Mouse (Mus musculus) heart, adult 2 months (tissue): ENCODE results near the gene Smad6.

Source experiments
- CTCF ChIP-seq: fragments of 200-600 bp; IDR thresholded peaks from 2 replicates; pipeline ENCODE4 v1.8.1; 2022; ENCODE audit warnings: antibody characterized with exemption, mild to moderate bottlenecking, moderate library complexity
- EP300 ChIP-seq: fragments of 200-500 bp; IDR thresholded peaks from 2 replicates; pipeline ENCODE4 v1.6.1; 2011; ENCODE audit warnings: low read depth, low read length, control low read depth; ENCODE audit not compliant: insufficient read depth
- POLR2A ChIP-seq: fragments of 200-500 bp; IDR thresholded peaks from 2 replicates; pipeline ENCODE4 v1.6.1; 2011; ENCODE audit warnings: mild to moderate bottlenecking, low read depth, low read length, control low read depth; ENCODE audit not compliant: insufficient read depth

DNA sequence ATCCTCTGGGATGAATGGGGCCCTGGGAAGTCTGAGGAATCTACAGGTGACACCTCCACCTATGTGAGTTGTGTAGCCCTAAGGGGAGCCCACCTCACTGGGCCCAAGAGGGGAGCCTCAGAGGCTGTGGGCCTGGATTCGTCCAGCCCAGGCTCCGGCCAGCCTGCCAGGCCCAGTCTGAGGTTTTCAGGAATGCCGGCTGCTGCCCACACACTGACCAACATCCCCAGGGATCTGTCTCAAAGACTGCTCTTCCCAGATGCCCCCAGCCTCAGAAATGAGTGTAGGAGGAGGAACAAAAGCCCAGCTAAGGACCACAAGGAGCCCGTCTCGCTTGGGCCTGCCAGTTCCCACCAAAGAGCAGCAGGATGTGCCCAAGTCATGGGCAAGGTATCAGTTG lies 45.9 kb upstream of the Smad6 start:
- no peak for TF ChIP-seq CTCF
- TF ChIP-seq EP300, result no peak
- no peak for TF ChIP-seq POLR2A
